Mouse (Mus musculus) neural tube, embryonic 13.5 days (tissue): ENCODE results near the gene Arl15. TPM values are rescaled to one million over a fixed set of nuclear protein-coding genes. Genes with fewer than 3 reads are reported as not detected.

Experiments used
- ATAC-seq: fragments of 200-750 bp; cut with Nextera tagmentation; 2 replicates; pipeline ENCODE4 v1.8.0; 2017; ENCODE audit warnings: low read depth, mild to moderate bottlenecking, moderate TSS enrichment, moderate library complexity
- H3K27ac ChIP-seq: fragments of 300-500 bp; sonication (generic); replicated peaks from 2 replicates; pipeline ENCODE4 v1.5.1; 2015; ENCODE audit warnings: moderate library complexity, mild to moderate bottlenecking, inconsistent platforms
- H3K27me3 ChIP-seq: fragments of 300-500 bp; sonication (generic); 2 replicates; pipeline ENCODE4 v1.6.1; 2015; ENCODE audit warnings: mild to moderate bottlenecking, inconsistent platforms
- H3K36me3 ChIP-seq: fragments of 300-500 bp; sonication (generic); 2 replicates; pipeline ENCODE4 v1.6.1; 2015; ENCODE audit warnings: mild to moderate bottlenecking, inconsistent platforms
- H3K4me1 ChIP-seq: fragments of 300-500 bp; sonication (generic); replicated peaks from 2 replicates; pipeline ENCODE4 v1.6.1; 2015; ENCODE audit warnings: inconsistent platforms
- H3K4me2 ChIP-seq: fragments of 300-500 bp; sonication (generic); 2 replicates; pipeline ENCODE4 v1.6.1; 2015; ENCODE audit warnings: inconsistent platforms, mild to moderate bottlenecking, moderate library complexity
- H3K4me3 ChIP-seq: fragments of 300-500 bp; sonication (generic); 2 replicates; pipeline ENCODE4 v1.5.1; 2015; ENCODE audit warnings: mild to moderate bottlenecking, inconsistent platforms
- H3K9ac ChIP-seq: fragments of 300-500 bp; sonication (generic); 2 replicates; pipeline ENCODE4 v1.6.1; 2015; ENCODE audit warnings: moderate library complexity, mild to moderate bottlenecking, inconsistent platforms
- H3K9me3 ChIP-seq: fragments of 300-500 bp; sonication (generic); 2 replicates; pipeline ENCODE4 v1.6.1; 2016; ENCODE audit warnings: inconsistent platforms
- WGBS: fragments of 180-500 bp; shearing (Covaris S2); methylation state at CpG from one replicate; pipeline ENCODE4 v1.1.7; 2015; 5-methylcytosine and 5-hydroxymethylcytosine counted together
- polyA plus RNA-seq: library from polyadenylated mRNA; unstranded; fragments of >200 nt; fragmentation: Nextera tagmentation; extraction: Ambion mirVana; gene quantifications from 2 replicates; pipeline ENCODE4 v1.2.1, GENCODE M21; 2015

Arl15 gene
- polyA plus RNA-seq, 1 experiment from 2014 or later, result 14.8 TPM

DNA sequence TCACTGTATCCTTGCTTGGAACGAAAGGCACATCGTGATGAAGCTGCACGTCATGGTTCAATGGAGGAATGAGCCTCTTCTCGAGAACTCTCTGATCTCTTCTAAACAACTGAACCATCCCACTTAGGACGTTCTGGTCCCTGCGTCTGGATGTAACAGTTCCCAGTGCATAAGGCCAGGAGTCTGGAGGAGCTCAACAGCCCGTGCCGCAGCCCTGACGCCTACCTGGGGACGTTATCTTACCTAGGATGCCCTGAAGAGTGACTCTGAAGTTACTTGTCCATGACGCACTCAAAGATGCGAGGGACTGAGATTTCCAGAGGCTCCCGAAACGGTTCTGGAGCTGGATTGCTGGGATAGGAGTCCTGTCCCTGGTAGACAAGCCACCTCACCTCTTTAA is 121.4 kb downstream of the Arl15 start:
- H3K9me3 ChIP-seq, result no peaks in the 10 kb centered on the region
- peaks cover 63% of the 10 kb centered on the region for H3K4me1 ChIP-seq
- no peak for ATAC-seq
- no peaks in the 10 kb centered on the region for H3K27me3 ChIP-seq
- no peak overlapping the region for H3K9ac ChIP-seq
- no peak overlapping the region for H3K4me2 ChIP-seq
- WGBS, result 87% methylated on average over 14 of the region's 14 CpGs
- H3K27ac ChIP-seq, result no peak overlapping the region
- no peaks in the 10 kb centered on the region for H3K36me3 ChIP-seq
- no peak overlapping the region for H3K4me3 ChIP-seq

DNA sequence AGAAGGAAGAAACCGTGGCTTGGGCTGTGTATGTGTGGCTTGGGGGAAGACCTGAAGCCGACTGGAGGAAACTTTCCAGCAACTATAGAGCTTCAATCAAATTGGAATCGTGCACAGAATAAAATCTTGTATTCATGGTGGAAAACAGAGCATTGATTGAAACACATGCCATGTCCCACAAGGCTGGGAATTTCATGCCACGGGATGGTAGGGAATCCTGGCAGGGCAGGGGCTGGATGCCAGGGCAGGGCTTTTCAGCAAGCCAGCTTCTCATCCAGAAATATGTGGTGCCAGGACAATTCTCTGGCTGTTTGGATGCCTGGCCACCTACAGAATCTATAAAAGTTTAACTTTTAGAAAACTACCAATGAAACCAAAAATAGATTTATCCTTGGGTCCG is 122.5 kb downstream of the Arl15 start:
- H3K27ac ChIP-seq, result 0 out of 2 replicates have a peak overlapping the region, but pooled peaks have one; percentile 38
- WGBS, result 64% methylated on average over 5 of the region's 5 CpGs
- ATAC-seq, result no peak

GRCm38 (mm10) chr13:113917376-113917775 is 123.1 kb downstream of the Arl15 start:
- H3K36me3 ChIP-seq, result no peaks in the 10 kb centered on the region
- WGBS, result 34% methylated on average over 6 of the region's 6 CpGs
- H3K27ac ChIP-seq, result peak overlapping the region; percentile 77
- H3K9ac ChIP-seq, result peak overlapping the region; percentile 54; the same call in 1 of the 2 replicates
- H3K9me3 ChIP-seq, result no peaks in the 10 kb centered on the region
- H3K4me2 ChIP-seq, result peak overlapping the region; percentile 50
- H3K4me3 ChIP-seq, result peak overlapping the region; percentile 15; the same call in 1 of the 2 replicates
- H3K27me3 ChIP-seq, result no peaks in the 10 kb centered on the region
- ATAC-seq, result peak; percentile 21
- peaks cover 53% of the 10 kb centered on the region for H3K4me1 ChIP-seq

More for the DNA sequence above, 122.5 kb downstream of the Arl15 start:
- Histone ChIP-seq H3K9me3 (no peaks in the 10 kb centered on the region), H3K9ac (no peak overlapping the region), H3K36me3 (no peaks in the 10 kb centered on the region), H3K4me2 (no peak overlapping the region), H3K27me3 (no peaks in the 10 kb centered on the region), H3K4me1 (peaks cover 57% of the 10 kb centered on the region), H3K4me3 (no peak overlapping the region)

- H3K4me2 ChIP-seq, result peak overlapping the region; percentile 50
- H3K4me3 ChIP-seq, result peak overlapping the region; percentile 15; the same call in 1 of the 2 replicates
- WGBS, result 19% methylated on average over 15 of the region's 15 CpGs
- peak overlapping the region; percentile 77 for H3K27ac ChIP-seq
- peaks cover 50% of the 10 kb centered on the region for H3K4me1 ChIP-seq
- no peaks in the 10 kb centered on the region for H3K27me3 ChIP-seq
- H3K36me3 ChIP-seq, result no peaks in the 10 kb centered on the region
- no peaks in the 10 kb centered on the region for H3K9me3 ChIP-seq
- ATAC-seq, result peak; percentile 87
- peak overlapping the region; percentile 54 for H3K9ac ChIP-seq
Measured at GRCm38 (mm10) chr13:113917868-113918411, 123.6 kb downstream of the Arl15 start.

GRCm38 (mm10) chr13:113918668-113919067 is 124.4 kb downstream of the Arl15 start:
- no peaks in the 10 kb centered on the region for H3K9me3 ChIP-seq
- H3K27ac ChIP-seq, result peak overlapping the region; percentile 77; the same call in 1 of the 2 replicates
- ATAC-seq, result 0 out of 2 replicates have a peak, but pooled peaks have one; percentile 21
- peaks cover 50% of the 10 kb centered on the region for H3K4me1 ChIP-seq
- H3K27me3 ChIP-seq, result no peaks in the 10 kb centered on the region
- no peak overlapping the region for H3K4me3 ChIP-seq
- H3K36me3 ChIP-seq, result no peaks in the 10 kb centered on the region; the same call in 1 of the 2 replicates
- H3K9ac ChIP-seq, result peak overlapping the region; percentile 46; the same call in 1 of the 2 replicates
- 37% methylated on average over 7 of the region's 7 CpGs for WGBS
- H3K4me2 ChIP-seq, result peak overlapping the region; percentile 50

DNA sequence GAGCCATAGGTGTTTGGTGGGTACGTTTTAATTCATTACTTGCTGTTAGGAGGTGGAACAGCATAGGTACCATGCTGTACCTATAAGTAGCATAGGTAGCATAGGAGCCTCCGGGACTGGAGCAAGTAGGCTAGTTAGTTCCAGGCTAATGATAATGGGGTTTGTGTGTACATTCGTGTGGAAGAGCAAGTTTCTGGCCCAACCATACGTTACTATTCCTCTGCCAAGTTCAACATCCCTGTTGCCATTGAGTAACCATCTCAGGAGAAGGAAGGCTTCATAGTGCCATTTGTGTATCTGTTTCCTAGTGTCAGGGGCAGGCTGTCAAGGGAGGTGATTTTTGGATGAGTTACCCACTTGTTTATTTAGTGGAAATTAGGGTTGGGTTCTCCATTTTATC is 141.4 kb downstream of the Arl15 start:
- Histone ChIP-seq H3K4me3 (no peak overlapping the region), H3K9ac (no peak overlapping the region), H3K27ac (no peak overlapping the region), H3K27me3 (peaks cover 11% of the 10 kb centered on the region; the same call in 1 of the 2 replicates), H3K9me3 (no peaks in the 10 kb centered on the region), H3K36me3 (no peaks in the 10 kb centered on the region), H3K4me2 (no peak overlapping the region), H3K4me1 (no peaks in the 10 kb centered on the region)
- 94% methylated on average over 4 of the region's 4 CpGs for WGBS
- no peak for ATAC-seq

GRCm38 (mm10) chr13:113937231-113937630 is 142.9 kb downstream of the Arl15 start:
- WGBS, result 92% methylated on average over 5 of the region's 5 CpGs

GRCm38 (mm10) chr13:113938561-113938960 is 144.3 kb downstream of the Arl15 start:
- ATAC-seq, result no peak
- 83% methylated on average over 9 of the region's 9 CpGs for whole genome bisulfite sequencing

More at GRCm38 (mm10) chr13:113937231-113937630, 142.9 kb downstream of the Arl15 start:
- Histone ChIP-seq H3K36me3 (no peaks in the 10 kb centered on the region), H3K4me3 (no peak overlapping the region), H3K27ac (no peak overlapping the region), H3K9me3 (no peaks in the 10 kb centered on the region), H3K9ac (no peak overlapping the region), H3K4me2 (no peak overlapping the region), H3K27me3 (peaks cover 11% of the 10 kb centered on the region; the same call in 1 of the 2 replicates), H3K4me1 (no peaks in the 10 kb centered on the region)
- no peak for ATAC-seq

DNA sequence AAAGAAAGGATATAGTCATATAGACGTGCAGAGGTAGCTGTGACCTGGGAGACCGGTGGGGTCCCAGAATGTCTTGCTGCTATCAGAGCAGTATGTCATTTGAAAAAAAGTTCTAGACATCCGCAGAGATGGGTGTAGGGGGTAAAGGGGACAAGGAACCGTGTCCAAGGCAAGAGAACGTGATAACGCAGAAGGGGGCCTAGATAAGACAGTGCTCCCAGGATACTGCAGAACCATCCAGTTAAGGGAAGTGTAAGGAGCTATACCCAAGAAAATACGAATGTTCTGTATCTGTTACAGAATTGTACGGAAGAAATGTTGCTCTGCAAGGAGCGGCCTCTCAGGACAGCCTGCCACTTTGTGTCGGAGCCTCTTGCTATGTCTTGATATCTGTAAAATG is 144.8 kb downstream of the Arl15 start:
- Histone ChIP-seq H3K9ac (no peak overlapping the region), H3K27me3 (peaks cover 11% of the 10 kb centered on the region; the same call in 1 of the 2 replicates), H3K36me3 (no peaks in the 10 kb centered on the region), H3K4me3 (no peak overlapping the region), H3K9me3 (no peaks in the 10 kb centered on the region), H3K4me2 (no peak overlapping the region), H3K4me1 (no peaks in the 10 kb centered on the region), H3K27ac (no peak overlapping the region)
- WGBS, result 92% methylated on average over 10 of the region's 10 CpGs
- no peak for ATAC-seq

More at GRCm38 (mm10) chr13:113938561-113938960, 144.3 kb downstream of the Arl15 start:
- H3K27me3 ChIP-seq, result peaks cover 11% of the 10 kb centered on the region; the same call in 1 of the 2 replicates
- H3K4me1 ChIP-seq, result no peaks in the 10 kb centered on the region
- H3K27ac ChIP-seq, result no peak overlapping the region
- H3K36me3 ChIP-seq, result no peaks in the 10 kb centered on the region
- H3K4me3 ChIP-seq, result no peak overlapping the region
- no peak overlapping the region for H3K4me2 ChIP-seq
- no peak overlapping the region for H3K9ac ChIP-seq
- H3K9me3 ChIP-seq, result no peaks in the 10 kb centered on the region

DNA sequence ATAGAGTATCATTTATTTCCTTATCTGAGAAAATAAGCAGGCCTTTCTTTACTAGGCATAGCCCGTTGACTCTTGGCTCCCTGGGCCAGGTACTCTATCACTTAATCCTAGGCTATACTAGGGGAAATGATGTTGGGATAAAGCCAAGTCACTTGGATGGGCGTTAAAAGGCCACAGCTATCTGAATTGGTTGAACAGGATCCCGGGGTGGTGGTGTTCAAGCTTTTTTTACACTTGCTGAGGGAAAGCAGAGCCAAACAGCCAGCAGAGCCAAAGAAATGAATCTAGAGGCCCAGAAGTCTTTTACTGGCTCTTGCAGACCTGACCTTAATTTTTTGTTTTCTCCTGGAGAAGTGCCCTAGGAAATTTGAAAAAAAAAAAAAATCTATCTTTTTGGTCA is 145.4 kb downstream of the Arl15 start:
- no peaks in the 10 kb centered on the region for H3K4me1 ChIP-seq
- H3K27ac ChIP-seq, result no peak overlapping the region
- H3K36me3 ChIP-seq, result no peaks in the 10 kb centered on the region
- H3K9ac ChIP-seq, result no peak overlapping the region
- 78% methylated on average over 3 of the region's 3 CpGs for WGBS
- ATAC-seq, result no peak
- no peak overlapping the region for H3K4me2 ChIP-seq
- H3K4me3 ChIP-seq, result no peak overlapping the region
- peaks cover 11% of the 10 kb centered on the region; the same call in 1 of the 2 replicates for H3K27me3 ChIP-seq
- H3K9me3 ChIP-seq, result no peaks in the 10 kb centered on the region

- 92% methylated on average over 7 of the region's 7 CpGs for WGBS
- no peak for ATAC-seq
- Histone ChIP-seq H3K9me3 (no peaks in the 10 kb centered on the region), H3K36me3 (no peaks in the 10 kb centered on the region), H3K4me2 (no peak overlapping the region), H3K27me3 (peaks cover 11% of the 10 kb centered on the region; the same call in 1 of the 2 replicates), H3K27ac (no peak overlapping the region), H3K9ac (no peak overlapping the region), H3K4me1 (no peaks in the 10 kb centered on the region), H3K4me3 (no peak overlapping the region)
Measured at GRCm38 (mm10) chr13:113940151-113940550, 145.8 kb downstream of the Arl15 start.

- Histone ChIP-seq H3K27me3 (no peaks in the 10 kb centered on the region), H3K27ac (no peak overlapping the region), H3K4me1 (no peaks in the 10 kb centered on the region), H3K9ac (no peak overlapping the region), H3K36me3 (no peaks in the 10 kb centered on the region), H3K4me3 (no peak overlapping the region), H3K4me2 (no peak overlapping the region), H3K9me3 (no peaks in the 10 kb centered on the region)
- no peak for ATAC-seq
- 83% methylated on average over 3 of the region's 3 CpGs for WGBS
Measured at GRCm38 (mm10) chr13:113941943-113942342, 147.6 kb downstream of the Arl15 start.
